Mouse (Mus musculus) neural tube, embryonic 11.5 days (tissue): ENCODE measurements around the gene Hdac5. TPM values are rescaled to one million over a fixed set of nuclear protein-coding genes. Genes with fewer than 3 reads are reported as not detected.

Source experiments
- ATAC-seq: fragments of 200-750 bp; cut with Nextera tagmentation; 2 replicates; pipeline ENCODE4 v1.8.0; 2017; ENCODE audit warnings: moderate number of reproducible peaks, mild to moderate bottlenecking, moderate TSS enrichment, moderate library complexity; ENCODE audit not compliant: insufficient read depth, low FRiP score, low TSS enrichment
- DNase-seq: peaks from one replicate; pipeline ENCODE4 v3.0.0-alpha.2; 2015; ENCODE audit warnings: low spot score
- H3K27ac ChIP-seq: fragments of 300-500 bp; sonication (generic); 2 replicates; pipeline ENCODE4 v1.5.1; 2014; ENCODE audit warnings: low read depth, mild to moderate bottlenecking, low read length
- H3K27me3 ChIP-seq: fragments of 300-500 bp; sonication (generic); 2 replicates; pipeline ENCODE4 v1.6.1; 2014; ENCODE audit warnings: mild to moderate bottlenecking, low read length, mixed read lengths; ENCODE audit not compliant: control insufficient read depth, insufficient read depth
- H3K36me3 ChIP-seq: fragments of 300-500 bp; sonication (generic); 2 replicates; pipeline ENCODE4 v1.6.1; 2014; ENCODE audit warnings: mild to moderate bottlenecking, low read length, moderate library complexity, mixed read lengths; ENCODE audit not compliant: control insufficient read depth, insufficient read depth
- H3K4me1 ChIP-seq: fragments of 300-500 bp; sonication (generic); 2 replicates; pipeline ENCODE4 v1.6.1; 2014; ENCODE audit warnings: low read length, mixed read lengths; ENCODE audit not compliant: control insufficient read depth, insufficient read depth
- H3K4me2 ChIP-seq: fragments of 300-500 bp; sonication (generic); 2 replicates; pipeline ENCODE4 v1.6.1; 2014; ENCODE audit warnings: low read depth, mild to moderate bottlenecking, moderate library complexity
- H3K4me3 ChIP-seq: fragments of 300-500 bp; sonication (generic); 2 replicates; pipeline ENCODE4 v1.5.1; 2014; ENCODE audit warnings: low read depth, low read length
- H3K9ac ChIP-seq: fragments of 300-500 bp; sonication (generic); 2 replicates; pipeline ENCODE4 v1.6.1; 2014; ENCODE audit warnings: mild to moderate bottlenecking, low read length
- H3K9me3 ChIP-seq: fragments of 300-500 bp; sonication (generic); 2 replicates; pipeline ENCODE4 v1.6.1; 2016; ENCODE audit warnings: low read length; ENCODE audit not compliant: control insufficient read depth
- WGBS: fragments of 180-500 bp; shearing (Covaris S2); extraction: QIAGEN DNeasy Blood & Tissue Kit; methylation state at CpG from one replicate; pipeline ENCODE4 v1.1.7; 2014; 5-methylcytosine and 5-hydroxymethylcytosine counted together
- polyA plus RNA-seq: library from polyadenylated mRNA; unstranded; fragments of >200 nt; fragmentation: Nextera tagmentation; extraction: Ambion mirVana; gene quantifications from 2 replicates; pipeline ENCODE4 v1.2.1, GENCODE M21; 2014

The Hdac5 gene
- polyA plus RNA-seq, 1 experiment from 2014 or later, result 42.7 TPM

- Histone ChIP-seq H3K9me3 (no peaks in the 10 kb centered on the region), H3K36me3 (peaks cover 3% of the 10 kb centered on the region; the same call in 1 of the 2 replicates), H3K4me1 (peaks cover 7% of the 10 kb centered on the region; the same call in 1 of the 2 replicates), H3K27me3 (no peaks in the 10 kb centered on the region), H3K4me3 (peak overlapping the region; percentile 58), H3K9ac (peak overlapping the region; percentile 71), H3K4me2 (peak overlapping the region; percentile 87), H3K27ac (no peak overlapping the region)
- no peak for ATAC-seq
- no peak for DNase-seq
- 77% methylated on average over 6 of the region's 6 CpGs for WGBS
Observed at GRCm38 (mm10) chr11:102188980-102189379, 41.0 kb downstream of the Hdac5 start.

- Histone ChIP-seq H3K4me3 (no peak overlapping the region), H3K4me1 (peaks cover 15% of the 10 kb centered on the region; the same call in 1 of the 2 replicates), H3K4me2 (no peak overlapping the region), H3K9ac (no peak overlapping the region), H3K27me3 (no peaks in the 10 kb centered on the region), H3K27ac (no peak overlapping the region), H3K9me3 (no peaks in the 10 kb centered on the region), H3K36me3 (0 out of 2 replicates have a peak, but pooled peaks cover 2% of the 10 kb centered on the region)
- ATAC-seq, result no peak
- 74% methylated on average over 1 of the region's 1 CpGs for WGBS
- DNase-seq, result no peak
Observed at GRCm38 (mm10) chr11:102186235-102186634, 43.7 kb downstream of the Hdac5 start.

DNA sequence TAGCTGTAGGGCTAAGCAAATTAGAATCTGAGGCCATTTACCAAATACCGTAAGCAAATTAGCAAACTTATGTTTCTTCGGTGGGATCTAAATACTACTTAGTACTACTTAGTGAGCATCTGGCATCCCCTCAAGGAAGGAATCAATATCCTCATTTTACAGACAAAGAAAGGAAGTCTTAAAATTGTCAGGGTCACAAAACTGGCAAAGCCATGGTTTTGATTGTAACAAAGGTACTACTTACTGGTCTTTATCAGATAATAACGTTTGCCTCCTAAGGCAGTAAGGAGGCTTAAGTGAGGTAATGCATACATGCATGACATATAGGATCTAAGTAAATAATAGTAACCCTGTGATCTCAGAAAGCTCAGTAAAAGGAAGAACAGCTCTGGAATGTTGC lies 44.3 kb downstream of the Hdac5 start:
- H3K4me3 ChIP-seq, result peak overlapping the region; percentile 73
- peak overlapping the region; percentile 37 for H3K4me2 ChIP-seq
- no peaks in the 10 kb centered on the region for H3K9me3 ChIP-seq
- WGBS, result 68% methylated on average over 3 of the region's 3 CpGs
- H3K4me1 ChIP-seq, result peaks cover 12% of the 10 kb centered on the region; the same call in 1 of the 2 replicates
- H3K27me3 ChIP-seq, result no peaks in the 10 kb centered on the region
- no peak overlapping the region for H3K9ac ChIP-seq
- H3K36me3 ChIP-seq, result peaks cover 2% of the 10 kb centered on the region; the same call in 1 of the 2 replicates
- H3K27ac ChIP-seq, result no peak overlapping the region
- ATAC-seq, result no peak
- DNase-seq, result no peak

- DNase-seq, result peak; percentile 98
- H3K27ac ChIP-seq, result peak within 1 kb of the TSS; percentile 75
- peaks cover 2% of the 10 kb centered on the region; the same call in 1 of the 2 replicates for H3K36me3 ChIP-seq
- H3K9ac ChIP-seq, result peak within 1 kb of the TSS; percentile 77
- peaks cover 12% of the 10 kb centered on the region; the same call in 1 of the 2 replicates for H3K4me1 ChIP-seq
- peak within 1 kb of the TSS; percentile 75 for H3K4me2 ChIP-seq
- ATAC-seq, result peak; percentile 87
- H3K9me3 ChIP-seq, result no peaks in the 10 kb centered on the region
- H3K27me3 ChIP-seq, result no peaks in the 10 kb centered on the region
- WGBS, result under 1% methylated on average over 70 of the region's 70 CpGs
- peak within 1 kb of the TSS; percentile 73 for H3K4me3 ChIP-seq
Observed at GRCm38 (mm10) chr11:102184646-102185495, 45.1 kb downstream of the Hdac5 start, which contains the start of gene Lsm12. TSS of gene Lsm12 (minus strand) at chr11:102185296.

- Histone ChIP-seq H3K27ac (no peak overlapping the region), H3K9ac (peak overlapping the region; percentile 77), H3K9me3 (no peaks in the 10 kb centered on the region), H3K36me3 (peaks cover 2% of the 10 kb centered on the region; the same call in 1 of the 2 replicates), H3K4me2 (peak overlapping the region; percentile 75), H3K27me3 (no peaks in the 10 kb centered on the region), H3K4me3 (peak overlapping the region; percentile 73), H3K4me1 (peaks cover 10% of the 10 kb centered on the region; the same call in 1 of the 2 replicates)
- ATAC-seq, result no peak
- WGBS, result 13% methylated on average over 7 of the region's 7 CpGs
- DNase-seq, result no peak
Observed at GRCm38 (mm10) chr11:102184253-102184645, 45.7 kb downstream of the Hdac5 start.

DNA sequence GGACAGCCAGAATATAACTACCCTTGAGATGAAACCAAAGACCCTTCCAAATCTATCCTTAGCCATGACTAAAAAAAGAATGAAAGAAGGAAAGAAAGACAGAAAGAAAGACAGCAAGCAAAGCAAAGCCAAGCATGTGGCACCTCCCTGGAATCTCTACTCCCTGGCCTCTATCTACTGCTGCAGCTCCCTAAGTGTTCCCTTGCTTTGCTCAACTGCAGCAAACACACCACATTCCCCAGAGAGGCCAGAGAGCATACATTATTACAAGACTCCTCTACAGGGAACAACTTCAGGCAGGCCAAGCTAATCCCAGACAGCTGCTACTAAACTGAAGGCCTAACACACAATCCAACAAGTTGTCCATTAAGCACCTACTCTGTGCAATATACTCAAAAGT lies 50.1 kb downstream of the Hdac5 start:
- Histone ChIP-seq H3K4me1 (peaks cover 9% of the 10 kb centered on the region; the same call in 1 of the 2 replicates), H3K9ac (no peak overlapping the region), H3K9me3 (no peaks in the 10 kb centered on the region), H3K4me2 (no peak overlapping the region), H3K36me3 (peaks cover 12% of the 10 kb centered on the region), H3K27me3 (no peaks in the 10 kb centered on the region), H3K27ac (no peak overlapping the region), H3K4me3 (no peak overlapping the region)
- no peak for ATAC-seq
- no peak for DNase-seq

DNA sequence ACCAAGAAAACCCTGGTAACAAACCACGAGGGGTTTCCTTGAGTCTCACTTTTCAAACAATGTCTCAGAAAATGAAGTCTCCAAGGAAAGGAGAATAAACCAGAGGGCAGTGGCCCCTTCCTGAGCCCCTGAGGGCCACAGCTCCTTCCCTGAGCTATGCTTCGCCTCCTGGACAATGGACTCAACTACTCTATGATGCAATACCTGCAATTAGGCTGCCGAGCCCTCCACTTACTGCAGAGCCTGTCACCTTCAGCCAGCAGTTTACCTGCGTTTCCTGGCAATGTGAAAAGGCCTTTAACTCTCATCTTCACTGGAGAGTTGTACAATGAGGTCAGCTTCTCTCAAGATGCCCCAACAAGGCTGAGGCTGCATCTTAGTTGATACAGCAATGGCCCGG lies 61.3 kb downstream of the Hdac5 start:
- Histone ChIP-seq H3K4me1 (no peaks in the 10 kb centered on the region), H3K9ac (no peak overlapping the region), H3K36me3 (peaks cover 9% of the 10 kb centered on the region), H3K4me2 (no peak overlapping the region), H3K27ac (no peak overlapping the region), H3K4me3 (no peak overlapping the region), H3K9me3 (no peaks in the 10 kb centered on the region), H3K27me3 (no peaks in the 10 kb centered on the region)
- ATAC-seq (no peak), DNase-seq (no peak)
- 91% methylated on average over 5 of the region's 5 CpGs for WGBS

GRCm38 (mm10) chr11:102167539-102167938 lies 62.4 kb downstream of the Hdac5 start:
- no peak overlapping the region for H3K4me2 ChIP-seq
- H3K4me1 ChIP-seq, result no peaks in the 10 kb centered on the region
- ATAC-seq (no peak), DNase-seq (no peak)
- H3K27ac ChIP-seq, result no peak overlapping the region
- H3K4me3 ChIP-seq, result no peak overlapping the region
- H3K9me3 ChIP-seq, result no peaks in the 10 kb centered on the region
- H3K36me3 ChIP-seq, result peaks cover 14% of the 10 kb centered on the region
- no peaks in the 10 kb centered on the region for H3K27me3 ChIP-seq
- 88% methylated on average over 5 of the region's 5 CpGs for WGBS
- no peak overlapping the region for H3K9ac ChIP-seq
